Mouse (Mus musculus) forebrain, embryonic 14.5 days (tissue): ENCODE measurements around the gene Myh14. TPM values are rescaled to one million over a fixed set of nuclear protein-coding genes. Genes with fewer than 3 reads are reported as not detected.

Experiments
- ATAC-seq: fragments of 200-750 bp; cut with Nextera tagmentation; 2 replicates; pipeline ENCODE4 v1.8.0; 2017; ENCODE audit warnings: mild to moderate bottlenecking, moderate library complexity
- DNase-seq: peaks from one replicate; pipeline ENCODE4 v3.0.0-alpha.2; 2015; ENCODE audit warnings: low spot score
- H3K27ac ChIP-seq: fragments of 300-500 bp; sonication (generic); 2 replicates; pipeline ENCODE4 v1.5.1; 2014; ENCODE audit warnings: low read depth, mild to moderate bottlenecking, control low read depth, low read length, moderate library complexity
- H3K27me3 ChIP-seq: fragments of 300-500 bp; sonication (generic); replicated peaks from 2 replicates; pipeline ENCODE4 v1.6.1; 2014; ENCODE audit warnings: low read length, control low read depth, mixed read lengths; ENCODE audit not compliant: control insufficient read depth, insufficient read depth
- H3K36me3 ChIP-seq: fragments of 300-500 bp; sonication (generic); 2 replicates; pipeline ENCODE4 v1.6.1; 2014; ENCODE audit warnings: low read length, control low read depth; ENCODE audit not compliant: control insufficient read depth, insufficient read depth
- H3K4me1 ChIP-seq: fragments of 300-500 bp; sonication (generic); 2 replicates; pipeline ENCODE4 v1.6.1; 2014; ENCODE audit warnings: antibody characterized with exemption, low read length, control low read depth; ENCODE audit not compliant: control insufficient read depth, insufficient read depth
- H3K4me2 ChIP-seq: fragments of 300-500 bp; sonication (generic); 2 replicates; pipeline ENCODE4 v1.6.1; 2014; ENCODE audit warnings: mild to moderate bottlenecking, control low read depth, low read length
- H3K4me3 ChIP-seq: fragments of 300-500 bp; sonication (generic); 2 replicates; pipeline ENCODE4 v1.5.1; 2014; ENCODE audit warnings: low read depth, low read length, control low read depth
- H3K9ac ChIP-seq: fragments of 300-500 bp; sonication (generic); 2 replicates; pipeline ENCODE4 v1.6.1; 2014; ENCODE audit warnings: mild to moderate bottlenecking, low read length, control low read depth, moderate library complexity
- H3K9me3 ChIP-seq: fragments of 300-500 bp; sonication (generic); replicated peaks from 2 replicates; pipeline ENCODE4 v1.6.1; 2016; ENCODE audit warnings: low read length, control low read depth, mixed read lengths; ENCODE audit not compliant: control insufficient read depth
- WGBS: fragments of 180-500 bp; shearing (Covaris S2); extraction: QIAGEN DNeasy Blood & Tissue Kit; methylation state at CpG from one replicate; pipeline ENCODE4 v1.1.7; 2014; 5-methylcytosine and 5-hydroxymethylcytosine counted together
- polyA plus RNA-seq: library from polyadenylated mRNA; unstranded; fragments of >200 nt; fragmentation: Nextera tagmentation; extraction: Ambion mirVana; gene quantifications from 2 replicates; pipeline ENCODE4 v1.2.1, GENCODE M21; 2014

Gene Myh14
- polyA plus RNA-seq, 1 experiment from 2014 or later: 1.1 TPM

DNA sequence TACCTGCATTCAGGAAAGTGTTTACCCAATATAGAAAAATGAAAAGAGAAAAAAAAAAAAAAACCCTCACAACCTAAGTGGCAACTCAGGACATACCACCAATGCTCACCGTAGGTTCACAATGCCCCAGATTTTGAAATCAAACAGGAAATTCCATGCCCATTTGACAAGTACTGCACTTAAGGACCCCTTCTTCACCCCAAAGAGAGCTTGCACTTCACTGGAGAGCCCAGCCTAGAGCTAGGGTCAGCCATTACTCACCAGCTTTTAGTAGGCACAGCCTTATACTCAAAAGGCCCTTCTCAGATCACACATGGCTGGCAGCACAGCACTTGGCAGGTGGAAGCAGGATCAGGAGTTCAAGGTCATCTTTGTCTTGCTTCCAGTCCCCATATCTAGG, 87.5 kb downstream of the Myh14 start:
- WGBS: 96% methylated on average over 1 of the region's 1 CpGs
- Histone ChIP-seq H3K27ac (no peak overlapping the region), H3K4me1 (peaks cover 2% of the 10 kb centered on the region), H3K4me3 (no peak overlapping the region), H3K9ac (no peak overlapping the region), H3K27me3 (peaks cover 13% of the 10 kb centered on the region), H3K4me2 (no peak overlapping the region), H3K36me3 (no peaks in the 10 kb centered on the region), H3K9me3 (0 out of 2 replicates have a peak, but pooled peaks cover 3% of the 10 kb centered on the region)
- ATAC-seq (no peak), DNase-seq (no peak)

DNA sequence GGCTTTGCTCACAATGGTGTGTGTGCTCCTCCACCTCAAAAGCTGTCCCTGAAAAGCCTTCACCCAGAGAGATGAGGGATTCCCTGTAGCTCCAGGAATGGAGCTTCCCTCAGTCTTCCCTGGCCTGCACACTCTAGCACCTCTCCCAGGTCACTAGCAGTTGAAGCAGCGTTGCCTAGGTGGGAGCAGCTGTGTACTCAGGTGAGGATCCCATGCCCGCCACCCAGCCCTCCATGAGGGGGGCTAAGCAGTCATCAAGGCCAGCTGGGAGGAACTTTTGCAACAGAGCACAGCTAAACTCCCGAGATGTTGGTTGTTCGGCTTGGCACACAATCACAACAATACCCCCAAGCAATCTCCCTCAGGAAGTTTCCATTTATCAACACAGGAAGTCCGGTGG, 87.9 kb downstream of the Myh14 start:
- no peak overlapping the region for H3K4me3 ChIP-seq

DNA sequence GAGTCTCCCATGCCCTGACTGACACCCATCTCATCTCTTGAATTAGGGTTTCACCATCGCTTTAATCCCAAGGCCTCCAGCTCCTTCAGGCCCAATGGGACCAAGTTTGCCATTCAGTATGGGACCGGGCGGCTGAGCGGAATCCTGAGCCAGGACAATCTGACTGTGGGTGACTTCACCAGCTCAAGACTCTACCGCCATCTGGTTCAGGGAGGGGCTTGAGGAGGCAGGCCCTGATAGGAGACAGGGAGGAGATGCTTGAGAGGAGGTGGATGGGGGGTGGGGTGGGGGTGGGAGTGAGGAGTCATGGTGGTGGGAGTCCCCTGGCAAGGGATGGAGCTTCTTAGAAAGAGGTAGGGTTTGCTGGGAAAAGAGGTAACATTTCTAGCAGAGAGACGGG, 89.0 kb downstream of the Myh14 start:
- Histone ChIP-seq H3K4me2 (no peak overlapping the region), H3K27ac (no peak overlapping the region), H3K9ac (no peak overlapping the region), H3K27me3 (0 out of 2 replicates have a peak, but pooled peaks cover 7% of the 10 kb centered on the region), H3K36me3 (no peaks in the 10 kb centered on the region), H3K4me1 (no peaks in the 10 kb centered on the region), H3K4me3 (no peak overlapping the region), H3K9me3 (0 out of 2 replicates have a peak, but pooled peaks cover 3% of the 10 kb centered on the region)
- ATAC-seq: no peak
- no peak for DNase-seq
- 85% methylated on average over 6 of the region's 6 CpGs for WGBS

More for the DNA sequence above, 87.9 kb downstream of the Myh14 start:
- H3K27ac ChIP-seq: no peak overlapping the region
- no peak overlapping the region for H3K4me2 ChIP-seq
- ATAC-seq (no peak), DNase-seq (no peak)
- 0 out of 2 replicates have a peak, but pooled peaks cover 3% of the 10 kb centered on the region for H3K9me3 ChIP-seq
- WGBS: 84% methylated on average over 5 of the region's 5 CpGs
- H3K36me3 ChIP-seq: no peaks in the 10 kb centered on the region
- H3K9ac ChIP-seq: no peak overlapping the region
- H3K4me1 ChIP-seq: no peaks in the 10 kb centered on the region
- H3K27me3 ChIP-seq: peaks cover 10% of the 10 kb centered on the region

DNA sequence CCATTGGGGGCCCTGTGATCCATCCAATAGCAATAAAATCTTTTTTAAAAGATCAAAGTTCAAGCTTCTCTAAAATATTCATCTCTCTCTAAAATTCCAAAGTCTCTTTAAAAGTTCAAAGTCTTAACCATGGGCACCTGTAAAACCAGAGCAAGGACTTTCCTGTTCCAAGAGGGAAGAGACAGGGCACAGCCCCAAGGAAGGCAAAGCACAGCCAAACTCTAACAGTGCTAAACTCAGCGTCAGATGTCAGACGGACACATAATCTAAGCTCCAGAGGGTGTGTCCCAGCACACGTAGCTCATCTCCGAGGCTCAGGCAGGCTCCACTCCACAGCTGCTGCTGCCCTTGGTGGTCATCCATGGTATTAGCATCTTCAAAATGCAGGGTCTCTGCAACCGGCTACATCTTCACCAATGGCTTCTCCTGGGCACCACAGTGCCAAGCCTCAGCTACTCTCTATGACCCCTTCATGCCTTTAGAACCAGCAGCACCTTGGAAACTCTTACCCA, 94.3 kb downstream of the Myh14 start:
- DNase-seq: no peak
- WGBS: 63% methylated on average over 5 of the region's 5 CpGs

DNA sequence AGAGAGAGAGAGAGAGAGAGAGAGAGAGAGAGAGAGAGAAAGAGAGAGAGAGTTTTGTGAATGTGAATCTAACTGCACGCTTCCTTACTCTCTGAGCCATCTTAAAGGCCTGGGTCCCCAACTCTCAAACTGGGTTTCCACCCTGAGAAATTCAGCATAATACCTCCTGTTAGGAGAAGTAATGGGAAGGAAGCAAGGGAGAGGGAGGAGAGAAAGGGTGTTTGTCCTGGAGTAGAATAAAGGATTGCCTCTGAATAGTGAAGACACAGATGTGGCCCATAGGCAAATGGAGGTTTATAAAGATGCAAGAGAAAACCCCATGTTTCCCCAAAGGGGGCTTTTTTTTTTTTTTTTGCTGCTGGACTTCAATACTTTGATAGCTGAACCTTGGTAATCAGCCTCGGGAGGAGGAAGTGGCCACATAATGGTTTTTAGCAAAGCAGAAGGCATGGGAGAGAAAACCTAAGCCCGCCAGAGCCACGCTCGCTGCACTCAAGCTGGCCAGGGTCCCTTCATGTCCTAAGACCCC, 97.6 kb downstream of the Myh14 start:
- H3K36me3 ChIP-seq: no peaks in the 10 kb centered on the region

More for the DNA sequence above, 94.3 kb downstream of the Myh14 start:
- Histone ChIP-seq H3K9me3 (0 out of 2 replicates have a peak, but pooled peaks cover 3% of the 10 kb centered on the region), H3K9ac (no peak overlapping the region), H3K36me3 (no peaks in the 10 kb centered on the region), H3K27ac (no peak overlapping the region), H3K4me1 (no peaks in the 10 kb centered on the region), H3K4me3 (no peak overlapping the region), H3K4me2 (no peak overlapping the region), H3K27me3 (no peaks in the 10 kb centered on the region)
- no peak for ATAC-seq

DNA sequence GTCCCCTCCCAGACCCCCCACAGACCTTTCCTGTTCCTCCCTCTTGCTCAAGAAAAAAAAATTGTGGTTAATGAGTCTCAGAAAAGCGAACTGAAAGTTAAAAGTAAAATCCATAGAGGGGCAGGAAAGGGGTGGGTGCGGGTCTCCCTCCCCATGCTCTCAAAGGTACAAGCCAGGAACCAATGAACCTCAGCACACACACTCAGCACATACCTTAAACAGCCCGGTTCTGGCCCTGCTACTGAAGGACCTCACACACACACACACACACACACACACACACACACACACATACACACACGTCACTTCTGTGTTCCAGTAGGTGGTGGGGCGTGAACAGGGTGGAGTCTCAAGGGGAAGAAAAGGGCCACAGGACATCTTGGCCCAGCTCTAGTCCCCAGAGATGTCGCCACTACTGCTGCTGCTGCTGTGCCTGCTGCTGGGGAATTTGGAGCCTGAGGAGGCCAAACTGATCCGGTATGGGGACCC, 98.4 kb downstream of the Myh14 start, which contains the start of gene Napsa:
Napsa (plus strand) TSS at position 168 of the 489 bp plus-strand sequence.
- no peaks in the 10 kb centered on the region for H3K36me3 ChIP-seq
- no peak for ATAC-seq
- no peak within 1 kb of the TSS for H3K9ac ChIP-seq
- H3K27ac ChIP-seq: no peak within 1 kb of the TSS
- 26% methylated on average over 7 of the region's 7 CpGs for WGBS
- no peaks in the 10 kb centered on the region for H3K9me3 ChIP-seq
- no peaks in the 10 kb centered on the region for H3K4me1 ChIP-seq
- H3K4me2 ChIP-seq: no peak within 1 kb of the TSS
- DNase-seq: no peak
- no peaks in the 10 kb centered on the region for H3K27me3 ChIP-seq
- H3K4me3 ChIP-seq: no peak within 1 kb of the TSS

More for the DNA sequence above, 97.6 kb downstream of the Myh14 start:
- H3K27me3 ChIP-seq: no peaks in the 10 kb centered on the region
- H3K4me3 ChIP-seq: no peak overlapping the region
- no peak for ATAC-seq
- H3K27ac ChIP-seq: no peak overlapping the region
- DNase-seq: no peak
- H3K4me2 ChIP-seq: no peak overlapping the region
- H3K9me3 ChIP-seq: no peaks in the 10 kb centered on the region
- 74% methylated on average over 5 of the region's 5 CpGs for WGBS
- no peak overlapping the region for H3K9ac ChIP-seq
- no peaks in the 10 kb centered on the region for H3K4me1 ChIP-seq

DNA sequence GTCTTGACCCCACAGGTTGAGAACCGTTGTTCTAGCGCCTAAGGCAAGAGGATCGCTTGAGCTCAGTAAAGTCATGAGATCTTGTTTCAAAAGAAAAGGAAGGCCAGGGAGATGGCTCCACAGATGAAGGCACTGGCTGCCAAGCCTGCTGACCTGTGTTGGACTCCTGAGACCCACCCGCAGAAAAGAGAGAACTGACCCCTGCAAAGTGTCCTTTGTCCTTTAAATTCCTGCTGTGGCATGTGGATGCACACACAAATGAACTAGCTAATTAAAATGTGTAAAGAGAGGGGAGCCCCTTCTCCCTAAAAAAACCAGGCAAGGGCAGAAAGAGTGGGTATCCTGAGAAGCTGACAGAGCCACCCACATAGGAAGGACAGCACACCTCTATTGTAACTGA, 98.8 kb downstream of the Myh14 start:
- H3K4me1 ChIP-seq: no peaks in the 10 kb centered on the region
- H3K27me3 ChIP-seq: no peaks in the 10 kb centered on the region
- no peaks in the 10 kb centered on the region for H3K9me3 ChIP-seq
- H3K36me3 ChIP-seq: no peaks in the 10 kb centered on the region
- no peak for ATAC-seq
- no peak overlapping the region for H3K4me2 ChIP-seq
- DNase-seq: no peak
- 23% methylated on average over 4 of the region's 4 CpGs for WGBS
- H3K9ac ChIP-seq: no peak overlapping the region
- no peak overlapping the region for H3K27ac ChIP-seq
- H3K4me3 ChIP-seq: no peak overlapping the region

DNA sequence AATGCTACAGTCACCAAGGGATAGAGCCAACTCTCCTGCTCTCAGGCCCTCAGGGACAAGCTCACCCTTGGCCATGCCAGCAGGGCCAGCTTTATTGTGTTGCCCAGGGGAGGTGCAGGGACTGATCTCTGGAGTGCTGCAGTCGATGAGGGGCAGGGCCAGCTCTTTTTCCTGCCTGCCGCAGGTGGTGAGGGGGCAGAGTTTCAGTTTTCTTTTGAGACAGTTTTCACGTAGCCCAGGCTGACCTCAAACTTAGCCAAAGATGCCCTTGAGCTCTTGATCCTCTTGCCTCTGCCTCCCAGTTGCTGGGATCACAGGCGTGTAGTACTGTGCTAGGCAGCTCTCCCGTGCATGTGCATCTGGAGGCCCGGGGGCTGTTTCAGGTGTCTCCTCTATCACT, 99.7 kb downstream of the Myh14 start:
- H3K4me1 ChIP-seq: no peaks in the 10 kb centered on the region
- H3K4me3 ChIP-seq: no peak overlapping the region
- ATAC-seq (no peak), DNase-seq (no peak)
- no peak overlapping the region for H3K9ac ChIP-seq
- H3K36me3 ChIP-seq: no peaks in the 10 kb centered on the region
- no peak overlapping the region for H3K27ac ChIP-seq
- WGBS: 78% methylated on average over 6 of the region's 6 CpGs
- H3K9me3 ChIP-seq: no peaks in the 10 kb centered on the region
- H3K27me3 ChIP-seq: no peaks in the 10 kb centered on the region
- no peak overlapping the region for H3K4me2 ChIP-seq

DNA sequence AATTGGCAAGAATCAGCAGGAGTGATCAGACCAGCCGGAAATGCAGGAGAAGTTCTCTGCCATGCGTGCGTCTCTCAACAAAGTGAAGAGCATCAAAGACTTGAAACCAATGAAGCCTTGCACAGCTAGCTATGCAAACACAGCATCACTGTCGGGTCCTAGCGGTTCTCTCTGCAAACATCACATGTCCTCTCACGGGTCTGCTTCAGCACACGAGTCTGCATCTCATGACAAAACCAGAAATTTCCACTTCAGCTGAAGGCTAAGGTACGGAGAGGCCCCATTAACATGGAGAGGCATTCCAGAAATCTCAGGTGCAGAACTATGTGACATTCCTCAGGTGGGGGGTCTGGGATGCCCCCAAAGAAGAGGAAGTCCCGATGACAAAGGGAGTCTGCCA, 101.8 kb downstream of the Myh14 start:
- no peak overlapping the region for H3K9ac ChIP-seq
- no peaks in the 10 kb centered on the region for H3K4me1 ChIP-seq
- no peak overlapping the region for H3K4me3 ChIP-seq
- 77% methylated on average over 9 of the region's 9 CpGs for WGBS
- DNase-seq: no peak
- H3K27me3 ChIP-seq: no peaks in the 10 kb centered on the region
- no peak for ATAC-seq
- H3K4me2 ChIP-seq: no peak overlapping the region
- H3K9me3 ChIP-seq: no peaks in the 10 kb centered on the region
- H3K36me3 ChIP-seq: no peaks in the 10 kb centered on the region
- H3K27ac ChIP-seq: no peak overlapping the region
